Mouse (Mus musculus) MEL (cell line): ENCODE results near the gene Pigk.

Source experiments
- CHD2 ChIP-seq: IDR thresholded peaks from 2 replicates; pipeline ENCODE4 v1.6.1; 2011; ENCODE audit warnings: low read length, improper control_type of control experiment
- GATA1 ChIP-seq: IDR thresholded peaks from 2 replicates; pipeline ENCODE4 v1.6.1; 2011; ENCODE audit warnings: low read depth, low read length, improper control_type of control experiment
- POLR2A ChIP-seq, 2 experiments: IDR thresholded peaks; 2 replicates each; pipeline ENCODE4 v1.6.1; 2011 to 2012; ENCODE audit warnings: low read length in 2 of 2, mild to moderate bottlenecking in 2 of 2, control low read depth in 1 of 2, improper control_type of control experiment in 1 of 2, low read depth in 1 of 2, moderate library complexity in 1 of 2; ENCODE audit not compliant: control insufficient read depth in 1 of 2, insufficient read depth in 1 of 2, poor library complexity in 1 of 2
- TCF12 ChIP-seq: IDR thresholded peaks from 2 replicates; pipeline ENCODE4 v1.6.1; 2014; ENCODE audit warnings: low read depth, mild to moderate bottlenecking, inconsistent platforms, low read length, improper control_type of control experiment, moderate library complexity
- ZNF384 ChIP-seq: IDR thresholded peaks from 2 replicates; pipeline ENCODE4 v1.6.1; 2012; ENCODE audit warnings: low read depth, mild to moderate bottlenecking, inconsistent platforms, low read length, improper control_type of control experiment

GRCm38 (mm10) chr3:152831974-152832373 lies 118.1 kb downstream of the Pigk start:
- TF ChIP-seq CHD2 (no peak), POLR2A (IDR thresholded peaks at IDR 0.05; ENCODE audit: control insufficient read depth in 1 of 2, insufficient read depth in 1 of 2, low read depth in 1 of 2, low read length in 2 of 2, poor library complexity in 1 of 2) (no peak), GATA1 (no peak), ZNF384 (no peak), TCF12 (no peak)
